In genomic region chr11:115635484-115635883, GRCm38 (mm10) we compare ENCODE assay signal across 26 mouse cellular contexts.
"Had no signal": no experiment of that assay in that cellular context is flagged by ENCODE, and none has a peak within 500 bp of the region (broad histone marks: within the 10 kb centered on the region; RNA-seq: fewer than 3 reads in every experiment).

No protein-coding gene starts in this region.

- ATAC-seq: forebrain, embryonic 13.5 days; forebrain, embryonic 14.5 days; forebrain, embryonic 15.5 days; forebrain, embryonic 16.5 days; forebrain, postnatal 0 days had no signal

- DNase-seq: cerebellum, adult 9-11 months; cerebellum, postnatal 10 days; cerebellum, postnatal 14 days; cerebellum, postnatal 25 days; cerebellum, postnatal 36 days; embryo, embryonic 11 days; forebrain, postnatal 0 days; gastrocnemius, adult 2 months; gastrocnemius, postnatal 10 days; gastrocnemius, postnatal 14 days; gastrocnemius, postnatal 25 days; gastrocnemius, postnatal 36 days; heart, adult 18-20 months; heart, adult 2 months had no signal

- H3K27ac ChIP-seq: embryonic facial prominence, embryonic 10.5 days; embryonic facial prominence, embryonic 12.5 days; embryonic facial prominence, embryonic 13.5 days; embryonic facial prominence, embryonic 15.5 days; forebrain, embryonic 10.5 days; forebrain, embryonic 12.5 days; forebrain, embryonic 13.5 days; forebrain, embryonic 15.5 days; gastrocnemius, adult 2 months; heart, adult 2 months; heart, embryonic 10.5 days had no signal

- H3K4me3 ChIP-seq: embryonic facial prominence, embryonic 10.5 days; embryonic facial prominence, embryonic 12.5 days; embryonic facial prominence, embryonic 13.5 days; embryonic facial prominence, embryonic 15.5 days; erythroblast, embryonic 14.5 days; forebrain, embryonic 10.5 days; forebrain, embryonic 12.5 days; forebrain, embryonic 13.5 days; forebrain, embryonic 15.5 days; gastrocnemius, adult 2 months; heart, adult 2 months; heart, embryonic 10.5 days had no signal
